Mouse (Mus musculus) liver, embryonic 13.5 days (tissue): ENCODE data around the gene Khdc1a. TPM values are rescaled to one million over a fixed set of nuclear protein-coding genes. Genes with fewer than 3 reads are reported as not detected.

Source experiments
- ATAC-seq: fragments of 200-750 bp; cut with Nextera tagmentation; 2 replicates; pipeline ENCODE4 v1.8.0; 2017; ENCODE audit warnings: low read depth, mild to moderate bottlenecking, moderate number of reproducible peaks, moderate library complexity
- DNase-seq: peaks from one replicate; pipeline ENCODE4 v3.0.0; 2022
- H3K27ac ChIP-seq: fragments of 300-500 bp; sonication (generic); 2 replicates; pipeline ENCODE4 v1.5.1; 2015; ENCODE audit warnings: moderate library complexity, mild to moderate bottlenecking, inconsistent platforms
- H3K27me3 ChIP-seq: fragments of 300-500 bp; sonication (generic); 2 replicates; pipeline ENCODE4 v1.6.1; 2015; ENCODE audit warnings: mild to moderate bottlenecking, inconsistent platforms
- H3K36me3 ChIP-seq: fragments of 300-500 bp; sonication (generic); 2 replicates; pipeline ENCODE4 v1.6.1; 2015; ENCODE audit warnings: mild to moderate bottlenecking, inconsistent platforms
- H3K4me1 ChIP-seq: fragments of 300-500 bp; sonication (generic); replicated peaks from 2 replicates; pipeline ENCODE4 v1.6.1; 2015; ENCODE audit warnings: inconsistent platforms
- H3K4me2 ChIP-seq: fragments of 300-500 bp; sonication (generic); 2 replicates; pipeline ENCODE4 v1.6.1; 2015; ENCODE audit warnings: inconsistent platforms, mild to moderate bottlenecking, moderate library complexity
- H3K4me3 ChIP-seq: fragments of 300-500 bp; sonication (generic); replicated peaks from 2 replicates; pipeline ENCODE4 v1.5.1; 2015; ENCODE audit warnings: mild to moderate bottlenecking, inconsistent platforms
- H3K9ac ChIP-seq: fragments of 300-500 bp; sonication (generic); 2 replicates; pipeline ENCODE4 v1.6.1; 2015; ENCODE audit warnings: mild to moderate bottlenecking, inconsistent platforms
- H3K9me3 ChIP-seq: fragments of 300-500 bp; sonication (generic); replicated peaks from 2 replicates; pipeline ENCODE4 v1.6.1; 2016; ENCODE audit warnings: inconsistent platforms
- WGBS: fragments of 180-500 bp; shearing (Covaris S2); methylation state at CpG from one replicate; pipeline ENCODE4 v1.1.7; 2015; ENCODE audit not compliant: insufficient replicate concordance; 5-methylcytosine and 5-hydroxymethylcytosine counted together
- polyA plus RNA-seq: library from polyadenylated mRNA; unstranded; fragments of >200 nt; fragmentation: Nextera tagmentation; extraction: Ambion mirVana; gene quantifications from 2 replicates; pipeline ENCODE4 v1.2.1, GENCODE M21; 2015

The Khdc1a gene
- polyA plus RNA-seq, 1 experiment from 2014 or later: not detected

- H3K9ac ChIP-seq: no peak overlapping the region
- H3K27me3 ChIP-seq: no peaks in the 10 kb centered on the region
- H3K9me3 ChIP-seq: no peaks in the 10 kb centered on the region
- H3K36me3 ChIP-seq: no peaks in the 10 kb centered on the region
- H3K4me1 ChIP-seq: no peaks in the 10 kb centered on the region
- ATAC-seq: no peak
- no peak overlapping the region for H3K4me2 ChIP-seq
- no peak overlapping the region for H3K4me3 ChIP-seq
- no peak for DNase-seq
- no peak overlapping the region for H3K27ac ChIP-seq
- 66% methylated on average over 6 of the region's 6 CpGs for WGBS
Measured at GRCm38 (mm10) chr1:21391138-21391671, 41.8 kb downstream of the Khdc1a start.

Other genes starting within 250 kb of the Khdc1a start
- 3.7 and 4.9 TPM in 2 replicates for gene Tmem14a, start 131.1 kb upstream of the Khdc1a start, polyA plus RNA-seq
- 24.0 and 27.3 TPM in 2 replicates for gene Gsta3, start 109.1 kb upstream of the Khdc1a start, polyA plus RNA-seq
- gene Khdc1c, start 18.7 kb downstream of the Khdc1a start, polyA plus RNA-seq: not detected in 2 replicates
- not detected in 2 replicates for gene Khdc1b, start 33.9 kb downstream of the Khdc1a start, polyA plus RNA-seq